Comparison of ENCODE assay signal across 8 mouse cellular contexts in the genomic region with DNA sequence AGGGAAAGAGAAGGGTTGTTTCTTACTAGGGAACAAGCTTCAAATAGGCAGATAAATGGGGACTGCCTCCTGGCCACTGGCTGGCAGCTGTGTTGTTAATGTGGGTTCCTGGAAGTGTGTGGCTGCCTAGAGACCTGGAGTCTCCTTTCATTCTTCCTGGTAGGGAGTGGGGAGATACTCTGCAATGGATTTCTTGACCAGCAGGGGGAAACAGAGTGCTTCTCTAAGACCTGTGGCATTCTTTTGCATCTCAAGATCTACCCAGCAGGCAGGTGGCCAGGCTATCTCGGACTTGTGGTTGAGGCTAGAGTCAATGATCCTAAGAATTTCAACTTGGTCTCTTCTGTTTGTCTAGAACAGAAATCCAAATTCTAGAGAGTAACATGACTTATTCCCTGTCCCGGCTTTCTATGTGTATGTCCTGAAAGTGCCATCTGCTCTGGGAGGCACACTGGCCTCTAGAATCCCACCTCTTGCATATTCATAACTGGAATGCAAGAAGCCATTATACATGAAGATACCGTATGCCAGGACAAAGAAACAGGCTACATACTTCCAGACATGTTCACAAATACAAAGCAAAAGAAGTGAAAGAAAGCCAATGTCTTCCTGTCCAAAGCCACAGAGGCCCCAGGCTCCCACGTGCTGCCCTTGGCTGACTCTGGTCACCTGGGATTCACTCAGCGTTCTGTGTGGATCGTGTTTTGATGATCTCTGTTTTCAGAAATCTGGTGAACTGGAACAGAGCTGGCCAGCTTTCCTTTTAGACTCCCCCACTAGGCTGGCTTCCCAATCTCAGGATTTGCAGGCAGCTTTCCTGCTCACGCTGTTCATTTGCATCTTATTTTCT. TPM values are rescaled to one million over a fixed set of nuclear protein-coding genes. Genes with fewer than 3 reads are reported as not detected.
A peak's percentile ranks its signal among the peaks of the same experiment; 100 is the strongest.
DNase-seq lines count a peak whose midpoint lies in the region; ATAC-seq and TF ChIP-seq lines count a peak whose summit lies in the region.

No protein-coding gene starts in this region.

- no peaks in the 10 kb centered on the region for H3K36me3 ChIP-seq in kidney, adult 2 months (ENCODE audit: control insufficient read depth, insufficient read depth, low read length)
- H3K36me3 ChIP-seq in neural tube, embryonic 11.5 days (ENCODE audit: control insufficient read depth, insufficient read depth, low read length) = no peaks in the 10 kb centered on the region

- no peak for ATAC-seq in neural tube, embryonic 11.5 days (ENCODE audit: insufficient read depth, low FRiP score, low TSS enrichment)

- DNase-seq in thymus, postnatal 0 days (ENCODE audit: low spot score) = peak; percentile 4
- no peak for DNase-seq in thymus, postnatal 10 days (ENCODE audit: low spot score in 2 of 2)
- peak; percentile 90 to 93 for DNase-seq in cerebellum, postnatal 10 days
- DNase-seq in frontal cortex, postnatal 36 days (ENCODE audit: low spot score in 2 of 2) = peak; percentile 66 to 88
- DNase-seq in kidney, adult 2 months = peak; percentile 75
- peak; percentile 78 to 92 for DNase-seq in left cerebral cortex, postnatal 25 days (ENCODE audit: low spot score in 2 of 2)
- peak; percentile 55 for DNase-seq in neural tube, embryonic 11.5 days (ENCODE audit: low spot score)
- peak; percentile 37 for DNase-seq in yolk sac, embryonic 10.5 days (ENCODE audit: low spot score)

- H3K4me2 ChIP-seq in neural tube, embryonic 11.5 days (ENCODE audit: low read depth) = no peak overlapping the region

- no peak overlapping the region for H3K9ac ChIP-seq in neural tube, embryonic 11.5 days (ENCODE audit: low read length)

- H3K4me3 ChIP-seq in kidney, adult 2 months (ENCODE audit: insufficient read depth, low read depth, low read length) = no peak overlapping the region
- H3K4me3 ChIP-seq in neural tube, embryonic 11.5 days (ENCODE audit: low read depth, low read length) = no peak overlapping the region

- H3K27me3 ChIP-seq in kidney, adult 2 months (replicated peaks; ENCODE audit: control insufficient read depth, insufficient read depth, low read length) = no peaks in the 10 kb centered on the region
- no peaks in the 10 kb centered on the region for H3K27me3 ChIP-seq in neural tube, embryonic 11.5 days (ENCODE audit: control insufficient read depth, insufficient read depth, low read length)

- intact Hi-C loops in left cerebral cortex, postnatal 25 days (cut with DNase I) = loop anchor here (1.0 to 10.0 kb wide), 3 partner anchors 74 to 450 kb away; a partner anchor contains a TSS

- H3K4me1 ChIP-seq in kidney, adult 2 months (ENCODE audit: control insufficient read depth, insufficient read depth, low read length) = no peaks in the 10 kb centered on the region
- H3K4me1 ChIP-seq in neural tube, embryonic 11.5 days (ENCODE audit: control insufficient read depth, insufficient read depth, low read length) = no peaks in the 10 kb centered on the region

- H3K27ac ChIP-seq in kidney, adult 2 months (ENCODE audit: insufficient read depth, low read depth, low read length) = no peak overlapping the region
- H3K27ac ChIP-seq in neural tube, embryonic 11.5 days (ENCODE audit: low read depth, low read length) = no peak overlapping the region

- TF ChIP-seq POLR2A in kidney, adult 2 months (IDR thresholded peaks at IDR 0.05; ENCODE audit: low read depth, low read length) = no peak

- 38% methylated on average over 7 of the region's 7 CpGs for WGBS in kidney, adult 2 months
- 73% methylated on average over 7 of the region's 7 CpGs for WGBS in neural tube, embryonic 11.5 days

- H3K9me3 ChIP-seq in neural tube, embryonic 11.5 days (ENCODE audit: control insufficient read depth, low read length) = no peaks in the 10 kb centered on the region

- TF ChIP-seq CTCF in kidney, adult 2 months (conservative IDR thresholded peaks at IDR 0.05; ENCODE audit: insufficient read depth, insufficient read length, low read depth, low read length) = peak; percentile 67

RNA-seq across cellular contexts. Expression of a gene that starts 3.6 kb away (rescaled TPM):
- polyA plus RNA-seq in thymus, postnatal 0 days (2015; fragmentation: Nextera tagmentation; extraction: Ambion mirVana) = not detected in 2 replicates
- polyA plus RNA-seq in kidney, adult 2 months (2012; rRNA removed) = not detected in 2 replicates
- under 1 TPM; 0.25 to 0.96 TPM for total RNA-seq in left cerebral cortex, postnatal 25 days (2021)
- not detected in 2 replicates for polyA plus RNA-seq in neural tube, embryonic 11.5 days (2014; fragmentation: Nextera tagmentation; extraction: Ambion mirVana)

Comparison
In these comparisons a context has a peak if more than half of its experiments do, and no peak if none do; other contexts are left out.
1. DNase-seq: peak in thymus, postnatal 0 days (single experiment), cerebellum, postnatal 10 days (2 of 2), frontal cortex, postnatal 36 days (2 of 2), kidney, adult 2 months (single experiment), left cerebral cortex, postnatal 25 days (2 of 2), neural tube, embryonic 11.5 days (single experiment) and yolk sac, embryonic 10.5 days (single experiment); none in thymus, postnatal 10 days (0 of 2).